Comparison of ENCODE assay signal across 12 mouse cellular contexts in genomic region chr5:99598470-99599110, GRCm38 (mm10).
DNase-seq lines count a peak whose midpoint lies in the region; ATAC-seq lines count a peak whose summit lies in the region.
"Had no signal": no experiment of that assay in that cellular context is flagged by ENCODE, and none has a peak within 500 bp of the region (broad histone marks: within the 10 kb centered on the region; RNA-seq: fewer than 3 reads in every experiment).

No protein-coding gene starts in this region.

- H3K4me3 ChIP-seq in hindbrain, embryonic 13.5 days, result no peak overlapping the region
- no peak overlapping the region for H3K4me3 ChIP-seq in hindbrain, embryonic 10.5 days
- no peak overlapping the region for H3K4me3 ChIP-seq in midbrain, embryonic 13.5 days (replicated peaks)
- no peak overlapping the region for H3K4me3 ChIP-seq in midbrain, embryonic 10.5 days
- no peak overlapping the region for H3K4me3 ChIP-seq in forebrain, embryonic 16.5 days (replicated peaks; ENCODE audit: low read length)

- peaks cover 33% of the 10 kb centered on the region for H3K4me1 ChIP-seq in hindbrain, embryonic 13.5 days (replicated peaks)
- 0 out of 2 replicates have a peak, but pooled peaks cover 10% of the 10 kb centered on the region for H3K4me1 ChIP-seq in hindbrain, embryonic 10.5 days (replicated peaks)
- peaks cover 21% of the 10 kb centered on the region for H3K4me1 ChIP-seq in midbrain, embryonic 13.5 days (replicated peaks)
- H3K4me1 ChIP-seq in midbrain, embryonic 10.5 days, result no peaks in the 10 kb centered on the region; the same call in 1 of the 2 replicates
- H3K4me1 ChIP-seq in forebrain, embryonic 16.5 days (replicated peaks; ENCODE audit: control insufficient read depth, insufficient read depth, low read length), result peaks cover 25% of the 10 kb centered on the region

- no peaks in the 10 kb centered on the region; the same call in 1 of the 2 replicates for H3K36me3 ChIP-seq in hindbrain, embryonic 13.5 days
- no peaks in the 10 kb centered on the region for H3K36me3 ChIP-seq in hindbrain, embryonic 10.5 days
- H3K36me3 ChIP-seq in midbrain, embryonic 13.5 days, result no peaks in the 10 kb centered on the region
- H3K36me3 ChIP-seq in midbrain, embryonic 10.5 days, result no peaks in the 10 kb centered on the region
- no peaks in the 10 kb centered on the region for H3K36me3 ChIP-seq in forebrain, embryonic 16.5 days (ENCODE audit: control insufficient read depth, insufficient read depth)

- peak overlapping the region; percentile 77 for H3K27ac ChIP-seq in hindbrain, embryonic 13.5 days
- H3K27ac ChIP-seq in hindbrain, embryonic 10.5 days, result no peak overlapping the region
- no peak overlapping the region for H3K27ac ChIP-seq in midbrain, embryonic 13.5 days
- H3K27ac ChIP-seq in midbrain, embryonic 10.5 days (replicated peaks), result no peak overlapping the region
- H3K27ac ChIP-seq in forebrain, embryonic 16.5 days (ENCODE audit: low read length), result peak overlapping the region; percentile 77

- peak; percentile 32; the same call in 1 of the 2 replicates for ATAC-seq in hindbrain, embryonic 13.5 days (ENCODE audit: low FRiP score)
- peak; percentile 51; the same call in 1 of the 2 replicates for ATAC-seq in midbrain, embryonic 13.5 days
- ATAC-seq in forebrain, embryonic 16.5 days, result peak; percentile 72
- ATAC-seq: CD4-positive, CD25-positive, alpha-beta regulatory T cell, adult 4 months had no signal

- H3K4me2 ChIP-seq in hindbrain, embryonic 13.5 days, result no peak overlapping the region
- no peak overlapping the region for H3K4me2 ChIP-seq in midbrain, embryonic 13.5 days (replicated peaks)
- no peak overlapping the region for H3K4me2 ChIP-seq in forebrain, embryonic 16.5 days (ENCODE audit: low read length)

- 56% methylated on average over 10 of the region's 10 CpGs for WGBS in hindbrain, embryonic 13.5 days
- WGBS in hindbrain, embryonic 10.5 days, result 71% methylated on average over 10 of the region's 10 CpGs
- WGBS in midbrain, embryonic 13.5 days, result 71% methylated on average over 10 of the region's 10 CpGs
- 69% methylated on average over 10 of the region's 10 CpGs for WGBS in midbrain, embryonic 10.5 days
- 42% methylated on average over 10 of the region's 10 CpGs for WGBS in forebrain, embryonic 16.5 days

- peaks cover 4% of the 10 kb centered on the region; the same call in 1 of the 2 replicates for H3K27me3 ChIP-seq in hindbrain, embryonic 13.5 days
- H3K27me3 ChIP-seq in hindbrain, embryonic 10.5 days (ENCODE audit: insufficient read depth, poor library complexity, severe bottlenecking), result no peaks in the 10 kb centered on the region
- peaks cover 5% of the 10 kb centered on the region; the same call in 1 of the 2 replicates for H3K27me3 ChIP-seq in midbrain, embryonic 13.5 days
- H3K27me3 ChIP-seq in midbrain, embryonic 10.5 days (ENCODE audit: low read depth, poor library complexity, severe bottlenecking), result peaks cover 18% of the 10 kb centered on the region
- H3K27me3 ChIP-seq in forebrain, embryonic 16.5 days (replicated peaks; ENCODE audit: control insufficient read depth, insufficient read depth, low read length), result no peaks in the 10 kb centered on the region

- 0 out of 2 replicates have a peak overlapping the region, but pooled peaks have one; percentile 24 for H3K9ac ChIP-seq in hindbrain, embryonic 13.5 days
- no peak overlapping the region for H3K9ac ChIP-seq in midbrain, embryonic 13.5 days (replicated peaks)
- no peak overlapping the region for H3K9ac ChIP-seq in forebrain, embryonic 16.5 days (replicated peaks; ENCODE audit: low read depth, low read length)

- no peak for DNase-seq in hindbrain, embryonic 10.5 days (ENCODE audit: low spot score)
- DNase-seq in midbrain, embryonic 10.5 days (ENCODE audit: low spot score), result no peak
- DNase-seq in retina, postnatal 1 day, result peak; percentile 52
- no peak for DNase-seq in urinary bladder, postnatal 4 days (ENCODE audit: low spot score in 2 of 2)
- DNase-seq in adrenal gland, postnatal 25 days, result no peak
- DNase-seq: heart, postnatal 14 days; lung, postnatal 4 days; thymus, adult 18-20 months had no signal

- no peaks in the 10 kb centered on the region; the same call in 1 of the 2 replicates for H3K9me3 ChIP-seq in hindbrain, embryonic 13.5 days
- H3K9me3 ChIP-seq in hindbrain, embryonic 10.5 days, result peaks cover 3% of the 10 kb centered on the region; the same call in 1 of the 2 replicates
- H3K9me3 ChIP-seq in midbrain, embryonic 13.5 days, result peaks cover 5% of the 10 kb centered on the region; the same call in 1 of the 2 replicates
- H3K9me3 ChIP-seq in midbrain, embryonic 10.5 days (replicated peaks), result no peaks in the 10 kb centered on the region; the same call in 1 of the 2 replicates
- peaks cover 4% of the 10 kb centered on the region; the same call in 1 of the 2 replicates for H3K9me3 ChIP-seq in forebrain, embryonic 16.5 days (ENCODE audit: control insufficient read depth, low read length)

Comparison
In these comparisons a context has a peak if more than half of its experiments do, and no peak if none do; other contexts are left out.
1. H3K27ac ChIP-seq: peak in hindbrain, embryonic 13.5 days (single experiment) and forebrain, embryonic 16.5 days (single experiment); none in hindbrain, embryonic 10.5 days (single experiment), midbrain, embryonic 13.5 days (single experiment) and midbrain, embryonic 10.5 days (single experiment).
2. Peak in every context shown above with its lines, with median percentiles within 50 percentile points of each other: ATAC-seq.